Mouse (Mus musculus): ENCODE results near the gene Mrps18a. TPM values are rescaled to one million over a fixed set of nuclear protein-coding genes. Genes with fewer than 3 reads are reported as not detected.

Mrps18a gene
- polyA plus RNA-seq, 1 experiment from 2014 or later: 154 TPM

- WGBS: 6% methylated on average over 33 of the region's 33 CpGs
- peak within 1 kb of the TSS; percentile 63 for H3K4me3 ChIP-seq (replicated peaks)
- peak within 1 kb of the TSS; percentile 78 for H3K4me2 ChIP-seq
- peak; percentile 88 for ATAC-seq (ENCODE audit: low FRiP score)
- H3K9ac ChIP-seq (replicated peaks): peak within 1 kb of the TSS; percentile 62
- H3K36me3 ChIP-seq: peaks cover 10% of the 10 kb centered on the region
- H3K27ac ChIP-seq (replicated peaks): peak within 1 kb of the TSS; percentile 75
- peaks cover 14% of the 10 kb centered on the region for H3K4me1 ChIP-seq
- H3K27me3 ChIP-seq (replicated peaks): no peaks in the 10 kb centered on the region
- H3K9me3 ChIP-seq (replicated peaks): no peaks in the 10 kb centered on the region
These were observed 42.3 kb downstream of the Mrps18a start, which contains the start of gene Mad2l1bp for GRCm38 (mm10) chr17:46152847-46153782. TSS of gene Mad2l1bp (minus strand) at chr17:46153553.

DNA sequence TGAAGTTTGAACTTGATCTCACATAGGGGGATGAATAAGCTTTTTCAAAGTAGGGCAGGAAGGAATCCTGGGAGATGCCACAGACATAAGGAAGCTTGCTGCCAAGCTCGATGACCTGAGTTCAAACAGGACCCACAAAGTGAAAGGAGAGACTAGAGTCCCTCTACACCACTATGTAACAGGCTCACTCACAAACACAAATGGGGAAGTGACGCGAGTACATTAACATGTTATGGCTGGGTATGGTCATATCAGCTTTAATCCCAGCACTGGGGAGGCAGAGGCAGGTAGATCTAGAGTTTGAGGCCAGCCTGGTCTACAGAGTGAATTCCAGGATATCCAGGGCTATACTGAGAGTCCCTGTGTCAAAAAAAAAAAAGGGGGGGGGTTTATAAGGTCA is 43.5 kb downstream of the Mrps18a start:
- Histone ChIP-seq H3K4me2 (no peak overlapping the region), H3K27ac (replicated peaks) (no peak overlapping the region), H3K27me3 (replicated peaks) (no peaks in the 10 kb centered on the region), H3K9me3 (replicated peaks) (no peaks in the 10 kb centered on the region), H3K36me3 (no peaks in the 10 kb centered on the region), H3K9ac (replicated peaks) (no peak overlapping the region), H3K4me1 (peaks cover 14% of the 10 kb centered on the region), H3K4me3 (replicated peaks) (no peak overlapping the region)
- WGBS: 95% methylated on average over 3 of the region's 3 CpGs
- ATAC-seq (ENCODE audit: low FRiP score): no peak

- Histone ChIP-seq H3K27me3 (replicated peaks) (no peaks in the 10 kb centered on the region), H3K9ac (replicated peaks) (no peak overlapping the region), H3K27ac (replicated peaks) (no peak overlapping the region), H3K4me3 (replicated peaks) (no peak overlapping the region), H3K36me3 (no peaks in the 10 kb centered on the region), H3K4me1 (peaks cover 26% of the 10 kb centered on the region), H3K9me3 (replicated peaks) (no peaks in the 10 kb centered on the region), H3K4me2 (no peak overlapping the region)
- no peak for ATAC-seq (ENCODE audit: low FRiP score)
- WGBS: 94% methylated on average over 5 of the region's 5 CpGs
These were observed 45.9 kb downstream of the Mrps18a start for GRCm38 (mm10) chr17:46156680-46157079.

- H3K36me3 ChIP-seq: no peaks in the 10 kb centered on the region
- no peak for ATAC-seq (ENCODE audit: low FRiP score)
- H3K4me2 ChIP-seq: no peak overlapping the region
- H3K4me1 ChIP-seq: peaks cover 30% of the 10 kb centered on the region
- no peak overlapping the region for H3K9ac ChIP-seq (replicated peaks)
- no peak overlapping the region for H3K4me3 ChIP-seq (replicated peaks)
- H3K27ac ChIP-seq (replicated peaks): no peak overlapping the region
- WGBS: 84% methylated on average over 8 of the region's 8 CpGs
- no peaks in the 10 kb centered on the region for H3K9me3 ChIP-seq (replicated peaks)
- no peaks in the 10 kb centered on the region for H3K27me3 ChIP-seq (replicated peaks)
These were observed 46.3 kb downstream of the Mrps18a start for GRCm38 (mm10) chr17:46157131-46157530.

GRCm38 (mm10) chr17:46159236-46159635 is 48.5 kb downstream of the Mrps18a start:
- H3K4me3 ChIP-seq (replicated peaks): no peak overlapping the region
- H3K4me2 ChIP-seq: no peak overlapping the region
- H3K4me1 ChIP-seq: peaks cover 31% of the 10 kb centered on the region
- H3K36me3 ChIP-seq: peaks cover 2% of the 10 kb centered on the region
- WGBS: 69% methylated on average over 2 of the region's 2 CpGs
- no peak for ATAC-seq (ENCODE audit: low FRiP score)
- no peak overlapping the region for H3K9ac ChIP-seq (replicated peaks)
- H3K27me3 ChIP-seq (replicated peaks): no peaks in the 10 kb centered on the region
- H3K27ac ChIP-seq (replicated peaks): no peak overlapping the region
- no peaks in the 10 kb centered on the region for H3K9me3 ChIP-seq (replicated peaks)

- Histone ChIP-seq H3K4me2 (peak overlapping the region; percentile 89), H3K27me3 (replicated peaks) (no peaks in the 10 kb centered on the region), H3K4me3 (replicated peaks) (peak overlapping the region; percentile 85), H3K9me3 (replicated peaks) (no peaks in the 10 kb centered on the region), H3K4me1 (peaks cover 31% of the 10 kb centered on the region), H3K36me3 (peaks cover 12% of the 10 kb centered on the region), H3K27ac (replicated peaks) (peak overlapping the region; percentile 78), H3K9ac (replicated peaks) (peak overlapping the region; percentile 50)
- ATAC-seq (ENCODE audit: low FRiP score): peak; percentile 67
- WGBS: under 1% methylated on average over 16 of the region's 16 CpGs
These were observed 49.4 kb downstream of the Mrps18a start for GRCm38 (mm10) chr17:46160090-46160662.

GRCm38 (mm10) chr17:46160686-46161085 is 49.9 kb downstream of the Mrps18a start, which contains the start of gene Gtpbp2:
TSS of gene Gtpbp2 (plus strand) at chr17:46161032.
- WGBS: under 1% methylated on average over 23 of the region's 23 CpGs
- peak within 1 kb of the TSS; percentile 89 for H3K4me2 ChIP-seq
- H3K36me3 ChIP-seq: peaks cover 17% of the 10 kb centered on the region
- peak within 1 kb of the TSS; percentile 82 for H3K27ac ChIP-seq (replicated peaks)
- ATAC-seq (ENCODE audit: low FRiP score): peak; percentile 98
- peak within 1 kb of the TSS; percentile 85 for H3K4me3 ChIP-seq (replicated peaks)
- no peaks in the 10 kb centered on the region for H3K27me3 ChIP-seq (replicated peaks)
- no peaks in the 10 kb centered on the region for H3K9me3 ChIP-seq (replicated peaks)
- H3K4me1 ChIP-seq: peaks cover 31% of the 10 kb centered on the region
- H3K9ac ChIP-seq (replicated peaks): peak within 1 kb of the TSS; percentile 84

DNA sequence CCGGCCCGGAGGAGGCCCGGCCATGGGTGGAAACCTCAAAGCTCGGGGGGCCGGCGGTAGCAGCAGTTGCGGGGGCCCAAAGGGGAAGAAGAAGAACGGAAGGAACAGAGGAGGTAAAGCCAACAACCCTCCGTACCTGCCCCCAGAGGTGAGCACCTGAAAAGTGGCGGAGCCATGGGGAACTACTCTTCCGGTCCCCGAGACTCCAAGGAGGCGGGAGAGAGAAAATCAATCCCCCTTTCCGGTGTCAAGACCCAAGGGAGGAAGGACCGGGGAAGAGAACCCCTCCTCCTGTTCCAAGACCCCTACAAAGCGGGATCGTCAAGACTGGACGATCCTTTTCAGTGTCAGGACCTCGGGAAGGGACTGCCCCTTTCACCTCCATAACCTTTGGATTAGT is 50.4 kb downstream of the Mrps18a start:
- Histone ChIP-seq H3K27ac (replicated peaks) (peak overlapping the region; percentile 82), H3K9me3 (replicated peaks) (no peaks in the 10 kb centered on the region), H3K4me1 (peaks cover 31% of the 10 kb centered on the region), H3K9ac (replicated peaks) (peak overlapping the region; percentile 84), H3K4me2 (peak overlapping the region; percentile 89), H3K27me3 (replicated peaks) (no peaks in the 10 kb centered on the region), H3K4me3 (replicated peaks) (peak overlapping the region; percentile 85), H3K36me3 (peaks cover 22% of the 10 kb centered on the region)
- under 1% methylated on average over 19 of the region's 19 CpGs for WGBS
- ATAC-seq (ENCODE audit: low FRiP score): peak; percentile 40

DNA sequence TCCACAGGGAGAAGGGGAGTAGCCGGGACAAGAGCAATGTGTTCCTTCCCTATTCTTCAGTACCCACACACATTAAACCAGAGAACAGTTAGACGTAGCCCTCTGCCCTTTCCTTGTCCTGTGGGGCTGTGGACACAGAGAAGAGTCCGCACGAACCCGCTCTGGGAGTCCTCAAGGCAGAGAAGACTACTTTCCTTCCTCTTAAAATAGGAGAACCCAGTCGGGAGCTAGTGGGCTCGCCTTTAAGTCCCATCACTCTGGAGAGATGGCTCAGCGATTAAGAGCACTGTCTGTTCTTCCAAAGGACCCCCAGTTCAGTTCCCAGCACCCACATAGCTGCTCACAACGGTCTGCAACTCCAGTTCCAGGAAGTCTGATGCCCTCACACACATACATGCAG is 50.9 kb downstream of the Mrps18a start:
- no peaks in the 10 kb centered on the region for H3K9me3 ChIP-seq (replicated peaks)
- peak overlapping the region; percentile 84 for H3K9ac ChIP-seq (replicated peaks)
- H3K27ac ChIP-seq (replicated peaks): peak overlapping the region; percentile 82
- ATAC-seq (ENCODE audit: low FRiP score): no peak
- H3K4me2 ChIP-seq: peak overlapping the region; percentile 89
- no peaks in the 10 kb centered on the region for H3K27me3 ChIP-seq (replicated peaks)
- H3K4me3 ChIP-seq (replicated peaks): peak overlapping the region; percentile 85
- peaks cover 31% of the 10 kb centered on the region for H3K4me1 ChIP-seq
- peaks cover 27% of the 10 kb centered on the region for H3K36me3 ChIP-seq
- WGBS: 52% methylated on average over 9 of the region's 9 CpGs

- Histone ChIP-seq H3K9ac (replicated peaks) (no peak overlapping the region), H3K9me3 (replicated peaks) (no peaks in the 10 kb centered on the region), H3K27ac (replicated peaks) (no peak overlapping the region), H3K36me3 (peaks cover 36% of the 10 kb centered on the region), H3K4me1 (peaks cover 31% of the 10 kb centered on the region), H3K4me2 (peak overlapping the region; percentile 6; the same call in 1 of the 2 replicates), H3K4me3 (replicated peaks) (no peak overlapping the region), H3K27me3 (replicated peaks) (no peaks in the 10 kb centered on the region)
- 94% methylated on average over 7 of the region's 7 CpGs for WGBS
- ATAC-seq (ENCODE audit: low FRiP score): no peak
These were observed 51.8 kb downstream of the Mrps18a start for GRCm38 (mm10) chr17:46162551-46162950.

DNA sequence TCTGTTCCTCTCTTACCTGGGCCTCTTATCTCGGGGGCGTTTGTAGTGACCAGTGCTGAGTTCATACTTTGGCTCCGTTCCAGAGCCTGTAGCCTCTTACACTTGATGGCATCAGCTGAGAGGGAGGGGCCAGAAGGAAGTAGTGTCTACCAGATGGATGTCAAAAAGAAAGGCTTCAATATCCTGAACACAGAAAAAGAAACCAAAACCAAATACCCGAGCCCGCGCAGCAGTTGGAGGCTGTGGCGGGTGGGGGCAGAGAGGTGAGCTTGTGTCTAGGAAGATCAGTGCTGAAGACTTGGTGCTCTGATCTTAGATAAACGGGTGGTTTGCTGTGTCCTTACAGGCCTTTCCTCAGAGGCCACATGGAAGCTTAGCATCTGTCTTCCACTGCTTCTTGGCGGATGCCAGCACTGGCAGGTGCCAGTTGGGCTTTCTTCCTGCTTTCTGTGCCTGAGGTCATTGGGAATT is 52.2 kb downstream of the Mrps18a start:
- Histone ChIP-seq H3K4me2 (peak overlapping the region; percentile 6; the same call in 1 of the 2 replicates), H3K4me3 (replicated peaks) (no peak overlapping the region), H3K9ac (replicated peaks) (no peak overlapping the region), H3K27ac (replicated peaks) (no peak overlapping the region), H3K4me1 (peaks cover 31% of the 10 kb centered on the region), H3K9me3 (replicated peaks) (no peaks in the 10 kb centered on the region), H3K27me3 (replicated peaks) (no peaks in the 10 kb centered on the region), H3K36me3 (peaks cover 40% of the 10 kb centered on the region)
- 87% methylated on average over 9 of the region's 9 CpGs for WGBS
- no peak for ATAC-seq (ENCODE audit: low FRiP score)
